Mouse (Mus musculus) A20 (cell line): ENCODE results near the gene Nefh.
A peak's percentile ranks its signal among the peaks of the same experiment; 100 is the strongest.

Experiments used
- DNase-seq: peaks from one replicate; pipeline ENCODE4 v3.0.0-alpha.2; 2011; ENCODE audit warnings: low read depth, low spot score

Nefh gene

DNA sequence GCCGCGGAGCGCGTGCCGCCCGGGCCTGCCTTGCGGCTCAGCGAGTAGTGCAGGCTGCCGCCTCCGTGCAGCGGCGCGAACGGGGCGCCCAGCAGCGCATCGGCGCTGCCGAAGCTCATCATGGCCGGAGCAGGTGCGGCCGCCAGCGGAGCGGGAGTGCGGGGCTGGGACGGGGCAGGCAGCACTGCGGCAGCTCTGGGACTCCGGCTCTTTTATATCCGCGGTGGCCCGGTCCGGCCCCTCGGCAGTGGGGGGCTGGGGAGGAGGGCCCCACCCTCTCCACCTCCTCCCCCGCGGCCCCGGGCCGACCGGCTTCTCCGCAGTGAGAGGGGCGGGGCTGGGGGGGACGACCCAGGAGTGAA is at the start of gene Nefh:
Nefh (minus strand) TSS at position 252 of the 362 bp plus-strand sequence.
- DNase-seq, result peak; percentile 78

DNA sequence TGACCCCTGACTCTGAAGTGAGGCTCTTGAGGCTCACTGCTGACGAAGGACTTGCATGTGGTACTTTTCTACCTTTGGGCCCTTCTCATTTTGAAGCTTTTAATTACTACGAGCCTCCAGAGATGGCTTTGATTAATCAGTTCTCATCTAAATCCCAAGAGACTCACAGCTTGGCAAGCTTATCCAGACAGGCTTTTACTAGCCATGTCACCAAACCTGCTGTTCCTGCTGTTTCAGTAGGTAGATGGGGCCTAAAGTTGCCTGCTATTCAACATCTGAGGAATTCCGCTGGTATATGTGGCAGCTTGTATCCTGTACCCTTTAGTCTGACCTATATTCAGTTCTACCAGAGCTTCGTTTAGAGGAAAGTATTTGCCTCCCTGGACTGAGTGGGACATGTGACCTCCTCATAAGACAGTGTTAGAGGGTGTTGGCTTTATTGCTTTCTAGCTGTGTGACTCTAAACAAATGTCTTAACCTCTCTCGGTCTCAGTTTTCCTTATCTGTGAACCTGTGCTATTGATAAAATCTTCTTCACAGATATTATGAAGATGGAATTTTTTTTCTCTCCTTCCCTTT is 48.8 kb upstream of the Nefh start:
- no peak for DNase-seq

DNA sequence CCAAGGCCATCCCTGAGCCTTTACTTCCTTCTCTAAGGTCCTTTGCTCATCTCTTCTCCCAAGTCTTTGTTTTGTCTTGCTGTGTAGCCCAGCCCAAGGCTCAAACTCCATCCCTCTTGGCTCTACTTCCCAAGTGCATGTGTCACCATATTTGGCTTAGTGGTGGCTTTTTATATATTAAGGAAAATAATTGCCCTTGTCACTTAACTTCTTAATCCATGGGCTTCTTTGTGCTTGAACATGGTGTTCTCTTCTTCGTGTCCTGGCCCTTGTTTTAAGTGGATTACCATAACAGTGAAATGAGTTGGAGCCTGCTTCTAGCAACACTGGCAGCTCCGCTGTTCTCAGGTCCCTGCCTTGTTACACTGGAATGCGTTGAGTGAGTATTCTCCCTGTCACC is 47.8 kb upstream of the Nefh start:
- DNase-seq, result no peak

DNA sequence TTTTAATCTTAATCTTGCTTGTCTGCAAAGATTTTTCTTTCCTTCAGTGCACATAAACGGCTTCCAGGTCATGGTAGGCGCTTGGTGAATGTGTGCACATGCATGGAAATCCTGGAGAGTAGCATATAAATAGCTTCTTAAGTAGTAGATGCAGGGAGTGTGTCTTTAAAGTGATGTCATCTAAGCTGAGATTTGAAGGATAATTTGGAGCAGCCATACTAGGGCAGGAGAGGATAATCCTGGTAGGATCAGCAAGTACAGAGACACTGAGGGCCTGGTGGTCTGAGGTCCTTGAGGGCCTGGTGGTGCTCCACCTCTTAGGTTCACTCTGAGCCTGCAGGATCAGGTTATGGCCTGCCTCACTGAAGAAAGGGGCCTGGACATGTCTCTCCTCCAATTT is 44.6 kb upstream of the Nefh start:
- DNase-seq, result no peak

DNA sequence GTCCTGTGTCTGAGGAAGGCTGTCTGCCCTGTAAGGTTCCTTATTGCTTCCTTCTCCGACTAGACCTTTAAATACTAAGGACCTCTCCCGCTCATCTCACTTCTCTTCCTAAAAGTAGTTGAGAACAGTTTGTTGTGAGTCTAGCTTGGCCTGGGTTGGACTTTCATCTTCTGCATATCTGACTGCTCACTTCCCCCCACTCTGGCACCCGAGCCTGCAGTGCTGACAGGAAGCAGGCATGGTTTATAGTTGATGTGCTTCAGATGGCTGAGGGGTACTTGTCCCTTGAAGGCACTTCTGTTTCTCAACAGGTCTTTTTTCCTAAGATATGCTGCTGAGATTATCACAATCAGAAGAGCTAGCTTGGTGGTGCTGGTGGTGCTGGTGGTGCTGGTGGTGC is 41.3 kb upstream of the Nefh start:
- peak; percentile 80 for DNase-seq

DNA sequence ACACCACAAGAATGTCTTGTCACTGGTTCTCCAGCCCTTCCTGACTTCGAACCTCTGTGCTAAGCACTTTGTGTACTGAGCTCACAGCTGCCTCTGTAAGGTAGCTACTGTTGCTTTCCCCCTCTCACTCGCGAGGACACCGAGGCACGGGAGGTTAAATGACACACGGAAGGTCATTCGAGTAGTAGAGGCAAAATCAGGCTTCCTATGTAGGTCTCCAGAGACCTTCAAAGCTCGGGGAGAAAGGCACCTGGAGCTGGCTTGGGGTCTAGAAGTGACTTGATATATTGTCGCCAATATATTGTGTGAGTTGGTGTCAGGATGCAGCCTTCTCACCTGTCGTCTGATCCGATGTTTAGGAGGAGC is 39.6 kb upstream of the Nefh start:
- no peak for DNase-seq

DNA sequence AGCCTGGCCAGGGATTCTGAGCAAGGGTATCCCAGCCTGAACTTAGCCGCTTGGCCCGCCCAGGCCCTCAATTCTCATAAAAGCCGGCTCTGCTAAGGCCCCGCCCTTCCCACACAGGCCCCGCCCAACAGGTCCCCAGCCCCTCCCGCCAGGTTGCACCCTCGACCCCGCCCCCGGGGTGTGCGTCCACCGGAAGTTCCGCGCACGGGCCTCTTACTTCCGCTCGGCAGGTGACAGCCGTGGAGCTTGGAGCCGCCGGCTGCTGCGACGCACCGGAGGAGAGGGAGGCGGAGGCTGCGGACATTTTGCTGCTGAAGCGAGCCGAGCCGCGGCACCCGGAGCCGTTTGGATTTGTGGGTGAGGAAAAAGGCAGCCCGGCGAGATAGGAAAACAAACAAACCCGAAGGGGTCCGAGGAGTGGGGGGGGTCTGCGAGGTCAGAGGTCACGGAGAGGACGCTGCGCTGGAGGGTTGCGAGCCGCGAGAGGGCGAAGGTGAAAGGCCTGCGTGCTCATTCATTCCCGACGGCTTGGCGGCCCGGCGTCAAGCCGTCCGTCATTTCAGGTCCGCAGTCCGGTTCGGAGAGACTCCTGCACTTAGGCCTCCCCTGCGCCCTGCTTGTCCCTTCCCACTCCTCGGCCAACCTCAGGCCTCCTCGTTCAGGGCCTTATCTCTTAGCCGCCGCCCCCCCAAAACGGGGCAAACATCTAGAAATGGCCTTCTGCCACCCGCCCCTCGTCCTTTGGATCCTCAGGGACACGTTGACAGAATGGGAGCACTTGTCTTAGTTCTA is 39.0 kb upstream of the Nefh start, which contains the start of gene Ap1b1:
Ap1b1 (plus strand) TSS at position 130 of the 792 bp plus-strand sequence.
- DNase-seq, result peak; percentile 95

DNA sequence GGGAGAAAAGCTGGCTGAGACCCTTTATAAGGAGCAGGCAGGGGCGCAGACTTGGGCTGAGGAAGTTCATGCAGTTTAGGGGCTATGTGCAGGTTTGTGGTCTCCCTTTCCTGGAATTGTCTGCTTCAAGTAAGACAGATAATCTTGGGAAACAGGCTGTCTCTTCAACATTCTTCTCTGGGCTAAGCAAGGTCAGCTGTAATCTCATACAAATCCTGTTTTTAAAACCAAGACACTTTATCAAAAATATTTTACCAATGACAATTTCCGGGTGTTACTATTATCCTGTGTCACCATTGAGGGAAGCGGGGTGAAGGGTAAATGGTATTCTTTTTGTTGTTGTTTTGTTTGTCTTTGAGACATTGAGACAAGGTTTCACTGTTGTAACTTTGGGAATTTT is 36.9 kb upstream of the Nefh start:
- DNase-seq, result no peak

DNA sequence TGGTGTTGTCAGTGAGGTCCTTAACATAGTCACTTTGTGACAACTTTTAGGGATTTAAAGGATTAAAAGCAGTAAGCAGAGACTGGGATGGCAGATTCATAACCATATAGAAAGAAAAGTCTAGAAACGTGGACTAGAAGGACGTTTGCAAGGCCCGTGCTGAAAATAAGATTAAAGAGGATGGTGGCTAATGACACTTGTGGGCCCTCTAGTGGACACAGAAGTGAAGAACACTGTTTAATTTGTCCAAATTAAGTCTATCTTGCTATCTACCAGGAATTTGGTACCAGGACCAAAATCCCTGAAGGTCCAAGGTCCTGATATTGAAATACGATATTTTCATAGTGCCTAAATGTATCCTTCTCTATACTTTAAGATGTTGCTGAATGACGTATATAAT is 36.4 kb upstream of the Nefh start:
- peak; percentile 70 for DNase-seq

DNA sequence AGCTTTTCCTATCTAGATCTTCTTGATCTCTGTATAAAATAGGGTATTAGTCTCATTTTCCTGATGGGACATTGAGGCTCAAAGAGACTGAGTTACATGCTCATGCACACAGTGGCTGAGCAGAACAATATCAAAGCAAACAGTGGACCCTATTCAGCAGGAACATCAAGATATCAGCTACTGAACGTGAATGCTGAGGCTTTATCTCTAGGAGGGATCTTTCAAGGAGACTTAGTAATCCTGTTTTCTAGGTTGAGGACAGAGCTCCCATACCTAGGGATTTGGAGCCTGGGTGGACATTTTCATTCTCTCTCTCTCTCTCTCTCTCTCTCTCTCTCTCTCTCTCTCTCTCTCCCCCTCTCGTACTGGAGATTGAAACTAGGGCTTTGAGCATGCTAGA is 35.7 kb upstream of the Nefh start:
- no peak for DNase-seq

DNA sequence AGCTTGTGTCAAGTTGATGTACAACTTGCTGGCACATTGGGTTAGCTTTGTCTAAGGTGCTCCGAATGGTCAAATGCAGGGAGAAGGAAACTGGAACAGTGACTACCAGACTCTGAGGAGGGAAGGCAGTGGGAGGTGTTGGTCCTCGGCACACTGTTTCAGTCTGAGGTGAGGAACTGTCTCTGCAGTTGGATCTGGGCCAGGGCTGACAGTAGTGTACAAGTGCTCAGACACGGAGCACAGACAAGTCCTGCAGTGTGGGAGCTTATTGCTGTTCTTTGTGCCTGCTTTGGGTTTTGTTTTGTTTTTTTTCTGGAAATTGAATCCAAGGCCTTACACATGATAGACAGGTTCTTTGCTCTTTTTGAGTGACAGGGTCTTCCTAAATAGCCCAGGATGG is 35.1 kb upstream of the Nefh start:
- no peak for DNase-seq

DNA sequence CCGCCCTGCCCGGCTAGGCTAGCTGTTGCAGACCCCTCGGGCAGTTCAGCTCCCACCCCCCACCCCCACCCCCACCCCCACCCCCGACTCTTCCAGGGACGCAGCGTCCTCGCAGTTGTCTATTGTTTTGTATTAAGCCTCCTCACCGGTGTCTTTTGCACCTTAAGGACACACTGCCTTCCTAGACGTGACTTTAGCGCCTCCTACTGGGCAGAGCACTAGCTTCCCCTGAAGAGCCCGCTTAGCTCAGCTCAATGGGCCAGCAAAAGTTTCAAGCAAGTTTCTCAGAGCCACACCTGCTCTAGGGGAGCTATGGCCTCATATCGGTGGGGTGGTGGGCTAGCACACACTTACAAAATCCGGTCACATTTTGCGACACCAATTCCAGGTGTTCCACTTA is 27.8 kb upstream of the Nefh start:
- DNase-seq, result peak; percentile 83

DNA sequence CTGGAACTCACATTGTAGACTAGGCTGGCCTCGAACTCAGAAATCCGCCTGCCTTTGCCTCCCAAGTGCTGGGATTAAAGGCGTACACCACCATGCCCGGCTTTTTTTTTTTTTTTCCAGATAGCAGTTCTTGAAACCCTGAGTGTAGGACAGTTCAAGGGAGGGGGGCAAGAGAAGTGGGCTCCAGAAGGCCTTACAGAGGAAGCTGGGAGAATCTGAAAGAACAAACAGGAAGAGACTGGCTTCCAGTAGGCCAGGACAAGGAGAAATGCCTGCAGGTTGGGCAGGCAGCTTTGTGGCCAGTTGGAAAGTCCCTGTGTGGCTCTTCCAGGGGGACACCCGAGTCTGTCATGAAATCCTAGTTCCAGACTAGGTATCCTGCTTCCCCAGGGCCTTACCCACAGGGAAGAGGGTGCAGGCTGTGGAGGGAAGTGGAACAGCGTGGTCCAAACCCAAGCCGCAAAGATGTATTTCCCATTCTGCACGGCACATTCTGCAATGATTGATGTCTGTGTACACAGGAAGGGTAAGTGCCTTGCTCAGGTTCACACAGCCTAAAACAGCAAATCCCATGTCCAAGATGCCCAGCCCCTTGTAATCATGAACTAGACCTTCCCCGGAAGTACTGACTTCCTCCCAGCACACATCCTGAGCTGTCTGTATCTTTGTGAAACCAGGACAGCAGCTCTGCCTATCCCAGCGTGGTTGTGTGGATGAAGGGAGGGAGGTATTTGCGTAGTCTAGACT is 26.7 kb upstream of the Nefh start:
- no peak for DNase-seq

DNA sequence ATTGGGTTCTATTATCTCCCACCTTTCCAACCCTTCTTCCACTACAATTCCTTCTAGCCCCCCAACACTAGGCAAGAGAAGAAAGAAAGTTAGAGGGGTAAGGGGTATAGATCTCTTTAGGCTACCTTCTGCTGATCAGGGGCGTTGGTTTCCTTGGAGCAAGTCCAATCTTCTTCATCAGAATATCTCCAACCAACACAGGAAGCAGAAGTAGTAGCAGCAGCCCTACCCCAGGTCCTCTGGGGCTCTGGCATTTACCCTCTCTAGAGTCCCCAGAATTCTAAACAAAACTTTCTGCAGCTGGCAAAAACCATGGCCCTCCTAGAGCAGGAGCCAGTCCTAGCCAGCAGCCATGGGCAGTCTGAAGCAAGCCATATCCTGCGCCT is 26.0 kb upstream of the Nefh start:
- no peak for DNase-seq

DNA sequence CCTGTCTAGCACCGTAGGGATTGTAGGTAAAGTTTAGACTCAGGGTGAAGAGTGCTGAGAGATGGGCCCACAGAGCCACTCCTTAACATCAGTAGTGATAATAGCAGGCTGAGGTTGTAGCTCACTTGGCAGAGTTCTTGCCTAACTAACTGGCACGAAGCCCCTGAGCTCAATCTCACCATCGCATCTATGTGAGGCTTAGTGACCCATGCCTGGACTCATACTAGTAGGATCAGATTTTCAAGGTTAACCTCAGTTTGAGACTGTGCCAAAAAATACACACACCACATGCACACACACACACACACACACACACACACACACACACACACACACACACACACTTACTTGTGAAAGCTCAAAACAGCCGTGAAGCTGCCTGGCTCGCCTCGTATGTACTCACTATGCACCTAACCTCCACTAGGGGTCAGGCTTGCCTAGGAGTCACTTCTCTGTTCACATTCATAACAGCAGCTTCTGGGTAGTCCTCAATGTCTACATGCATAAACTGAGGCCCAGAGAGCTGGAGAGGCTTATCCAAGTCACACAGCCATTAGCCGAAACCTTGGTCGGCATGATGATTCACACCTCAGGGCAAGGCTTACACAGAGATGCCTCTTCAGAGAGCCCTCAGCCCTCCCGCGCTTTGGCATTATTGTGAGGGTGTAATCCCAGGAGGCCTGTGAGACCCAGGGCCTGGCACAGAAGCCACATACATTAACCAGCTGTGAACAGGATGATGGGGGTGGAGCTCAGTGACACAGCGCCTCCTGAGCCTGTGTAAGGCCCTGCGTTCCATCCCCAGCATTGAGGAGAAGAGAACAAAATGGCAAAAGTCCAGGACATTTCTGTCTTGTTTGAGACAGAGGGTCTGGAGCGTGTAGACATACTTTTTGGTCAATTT is 25.4 kb upstream of the Nefh start:
- DNase-seq, result peak; percentile 83

DNA sequence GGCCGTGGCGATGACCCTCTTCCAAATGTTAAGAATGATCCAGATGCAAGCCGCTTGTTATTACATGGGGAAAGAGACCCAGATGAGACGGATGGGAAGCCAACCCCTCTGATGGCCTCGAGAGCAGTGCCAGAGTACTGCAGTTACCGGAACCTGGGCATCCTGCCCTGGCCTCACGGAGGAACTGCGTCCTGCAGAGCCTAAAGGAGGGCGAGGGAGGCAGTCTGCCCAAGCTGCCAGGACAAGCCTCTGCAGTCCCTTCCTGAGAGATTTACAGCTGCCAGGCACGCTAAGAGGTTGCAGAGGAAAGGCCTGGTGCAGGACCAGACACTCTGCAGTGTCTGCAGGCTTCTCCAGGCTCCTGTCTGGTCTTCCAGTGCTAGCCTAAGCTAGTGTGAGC is 20.5 kb upstream of the Nefh start:
- DNase-seq, result no peak

DNA sequence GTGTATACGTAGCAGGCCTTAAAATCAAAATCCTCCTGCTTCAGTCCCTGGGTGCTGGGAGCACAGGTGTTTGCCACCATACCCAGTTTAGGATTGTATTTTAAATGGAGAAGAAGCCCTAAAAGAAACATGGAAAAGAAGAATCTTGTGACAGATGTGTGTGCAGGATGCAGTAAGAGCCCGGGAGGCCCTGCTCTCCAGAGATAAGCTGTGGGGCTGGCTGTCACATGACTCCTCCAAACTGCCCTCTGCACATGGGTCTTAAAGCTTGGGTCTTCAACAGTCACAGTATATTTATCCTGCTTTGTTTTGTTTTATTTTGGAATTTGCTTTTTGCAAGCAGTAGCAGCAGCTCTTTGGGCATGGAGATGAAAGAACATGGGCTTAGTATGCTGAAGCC is 19.7 kb upstream of the Nefh start:
- no peak for DNase-seq

DNA sequence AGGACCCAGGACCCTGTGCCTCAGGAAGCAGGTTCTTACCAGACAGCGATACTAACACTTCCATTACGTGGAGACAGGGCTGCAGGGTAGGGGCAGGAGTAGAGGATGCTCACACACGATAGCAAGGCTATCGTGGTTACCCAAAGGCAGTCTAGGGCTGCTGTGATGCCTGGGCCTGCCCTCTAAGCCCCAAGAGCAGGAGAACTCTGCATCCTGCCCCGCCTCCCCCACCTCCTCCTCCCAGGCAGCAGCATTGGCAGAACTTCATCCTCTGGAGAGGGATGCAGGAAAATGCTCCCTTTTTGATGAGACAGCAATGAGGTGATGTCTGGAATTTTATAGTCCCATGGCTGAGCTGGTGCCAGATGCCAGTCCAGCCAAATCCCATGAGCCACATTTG is 19.0 kb upstream of the Nefh start:
- DNase-seq, result no peak

DNA sequence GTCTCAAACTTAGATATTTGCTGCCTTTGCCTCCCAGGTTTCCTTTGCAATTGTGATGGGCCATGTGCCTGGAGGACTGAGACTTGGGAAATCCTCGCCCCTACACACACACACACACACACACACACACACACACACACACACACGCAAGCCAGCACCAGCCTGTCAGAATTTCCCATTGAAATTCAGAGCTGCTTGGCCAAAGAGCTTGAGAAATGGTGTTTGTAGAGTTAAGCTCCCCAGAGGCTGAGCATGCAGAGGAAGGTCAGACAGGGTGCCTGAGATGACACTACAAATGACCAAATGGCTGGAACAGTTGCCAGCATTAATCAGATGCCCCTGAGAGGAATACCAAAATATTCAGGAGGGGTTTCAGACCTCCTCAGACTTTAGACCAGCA is 18.5 kb upstream of the Nefh start:
- DNase-seq, result no peak

DNA sequence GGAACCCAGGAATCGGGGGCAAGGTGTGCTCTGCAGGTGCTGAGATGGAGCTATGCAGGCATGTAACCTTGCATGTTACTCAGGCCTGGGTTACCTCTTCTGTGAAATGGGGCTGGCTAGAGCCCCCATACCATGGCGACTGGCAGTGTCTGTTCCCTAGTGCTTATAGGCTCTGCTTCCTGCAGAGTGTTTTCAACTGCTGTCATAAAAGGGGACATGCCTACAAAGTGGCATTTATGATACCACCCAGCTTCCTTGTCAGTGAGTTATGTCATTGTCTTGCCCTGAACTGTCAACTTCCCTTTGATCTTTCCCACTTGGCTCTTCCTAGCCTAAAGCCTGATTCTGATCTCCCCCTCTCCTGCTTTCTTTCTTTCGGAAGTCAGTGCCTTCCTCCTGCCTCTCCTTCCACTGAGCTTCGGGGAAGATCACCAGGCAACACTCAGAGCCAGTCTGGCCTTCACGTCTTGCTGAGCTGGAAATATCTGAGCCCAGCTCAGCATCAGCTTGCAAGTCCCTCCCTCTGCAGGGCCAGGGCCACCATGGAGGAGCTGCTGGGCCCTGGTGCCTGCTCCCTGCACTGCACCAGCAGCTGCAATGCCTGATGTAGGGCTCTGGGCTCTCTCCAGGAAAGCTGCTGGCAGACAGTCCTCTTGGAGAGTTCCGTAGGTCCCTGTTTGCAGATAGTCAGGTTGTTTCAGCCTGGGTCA is 15.4 kb upstream of the Nefh start:
- no peak for DNase-seq

DNA sequence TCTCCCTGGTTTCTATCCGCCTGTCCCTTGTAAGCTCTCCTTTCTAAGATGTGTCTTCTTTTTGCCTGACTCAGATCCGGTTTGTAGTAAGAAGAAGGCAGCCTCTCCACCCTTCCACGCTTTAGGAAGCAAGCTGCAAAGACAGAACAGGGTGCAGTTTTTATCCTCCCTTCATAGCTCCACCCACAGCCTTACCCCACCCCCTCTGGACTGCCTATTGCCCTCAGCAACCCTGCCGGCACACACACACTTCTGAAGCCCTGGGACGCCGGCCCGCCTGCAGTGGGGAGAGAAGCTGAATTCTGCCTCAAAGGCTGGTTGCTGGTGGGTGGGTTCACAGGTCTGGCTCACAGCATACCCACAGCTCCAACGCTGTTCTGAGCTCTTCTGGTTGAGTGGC is 6.1 kb upstream of the Nefh start:
- no peak for DNase-seq
